Mouse (Mus musculus): ENCODE measurements around the gene Agap1. TPM values are rescaled to one million over a fixed set of nuclear protein-coding genes. Genes with fewer than 3 reads are reported as not detected.

Agap1 gene
- polyA plus RNA-seq, 1 experiment from 2014 or later: 89.6 TPM

- H3K9ac ChIP-seq (replicated peaks; ENCODE audit: low read length): peak overlapping the region; percentile 5
- ATAC-seq (ENCODE audit: low FRiP score, low TSS enrichment) (peak; percentile 78), DNase-seq (peak; percentile 64)
Measured at GRCm38 (mm10) chr1:89541151-89541550, 86.5 kb downstream of the Agap1 start.

GRCm38 (mm10) chr1:89542464-89542863, 87.9 kb downstream of the Agap1 start:
- Histone ChIP-seq H3K36me3 (ENCODE audit: control insufficient read depth, insufficient read depth, low read length) (no peaks in the 10 kb centered on the region), H3K4me1 (ENCODE audit: control insufficient read depth, insufficient read depth, low read length) (peaks cover 41% of the 10 kb centered on the region), H3K4me3 (replicated peaks; ENCODE audit: low read depth, low read length) (no peak overlapping the region), H3K27ac (replicated peaks; ENCODE audit: low read depth, low read length) (peak overlapping the region; percentile 70), H3K9me3 (ENCODE audit: control insufficient read depth, low read length) (no peaks in the 10 kb centered on the region), H3K9ac (replicated peaks; ENCODE audit: low read length) (no peak overlapping the region), H3K4me2 (ENCODE audit: low read length) (no peak overlapping the region), H3K27me3 (ENCODE audit: control insufficient read depth, insufficient read depth, low read length) (no peaks in the 10 kb centered on the region)
- WGBS: 28% methylated on average over 6 of the region's 6 CpGs
- ATAC-seq (ENCODE audit: low FRiP score, low TSS enrichment) (peak; percentile 47; the same call in 1 of the 2 replicates), DNase-seq (peak; percentile 53)

More at GRCm38 (mm10) chr1:89541151-89541550, 86.5 kb downstream of the Agap1 start:
- peaks cover 32% of the 10 kb centered on the region for H3K4me1 ChIP-seq (ENCODE audit: control insufficient read depth, insufficient read depth, low read length)
- no peaks in the 10 kb centered on the region for H3K9me3 ChIP-seq (ENCODE audit: control insufficient read depth, low read length)
- H3K27me3 ChIP-seq (ENCODE audit: control insufficient read depth, insufficient read depth, low read length): no peaks in the 10 kb centered on the region
- H3K4me3 ChIP-seq (replicated peaks; ENCODE audit: low read depth, low read length): no peak overlapping the region
- 37% methylated on average over 13 of the region's 13 CpGs for WGBS
- no peak overlapping the region for H3K4me2 ChIP-seq (ENCODE audit: low read length)
- peak overlapping the region; percentile 75 for H3K27ac ChIP-seq (replicated peaks; ENCODE audit: low read depth, low read length)
- no peaks in the 10 kb centered on the region for H3K36me3 ChIP-seq (ENCODE audit: control insufficient read depth, insufficient read depth, low read length)

GRCm38 (mm10) chr1:89543312-89543711, 88.7 kb downstream of the Agap1 start:
- Histone ChIP-seq H3K27ac (replicated peaks; ENCODE audit: low read depth, low read length) (peak overlapping the region; percentile 70), H3K4me2 (ENCODE audit: low read length) (no peak overlapping the region), H3K9ac (replicated peaks; ENCODE audit: low read length) (no peak overlapping the region), H3K27me3 (ENCODE audit: control insufficient read depth, insufficient read depth, low read length) (no peaks in the 10 kb centered on the region), H3K4me1 (ENCODE audit: control insufficient read depth, insufficient read depth, low read length) (peaks cover 49% of the 10 kb centered on the region), H3K9me3 (ENCODE audit: control insufficient read depth, low read length) (no peaks in the 10 kb centered on the region), H3K4me3 (replicated peaks; ENCODE audit: low read depth, low read length) (no peak overlapping the region), H3K36me3 (ENCODE audit: control insufficient read depth, insufficient read depth, low read length) (no peaks in the 10 kb centered on the region)
- DNase-seq: no peak
- 92% methylated on average over 6 of the region's 6 CpGs for WGBS
- no peak for ATAC-seq (ENCODE audit: low FRiP score, low TSS enrichment)

GRCm38 (mm10) chr1:89544094-89544493, 89.5 kb downstream of the Agap1 start:
- H3K27me3 ChIP-seq (ENCODE audit: control insufficient read depth, insufficient read depth, low read length): no peaks in the 10 kb centered on the region
- WGBS: 96% methylated on average over 4 of the region's 4 CpGs
- no peak overlapping the region for H3K27ac ChIP-seq (replicated peaks; ENCODE audit: low read depth, low read length)
- no peak overlapping the region for H3K4me3 ChIP-seq (replicated peaks; ENCODE audit: low read depth, low read length)
- no peak overlapping the region for H3K9ac ChIP-seq (replicated peaks; ENCODE audit: low read length)
- no peak overlapping the region for H3K4me2 ChIP-seq (ENCODE audit: low read length)
- H3K4me1 ChIP-seq (ENCODE audit: control insufficient read depth, insufficient read depth, low read length): peaks cover 56% of the 10 kb centered on the region
- DNase-seq: no peak
- no peaks in the 10 kb centered on the region for H3K36me3 ChIP-seq (ENCODE audit: control insufficient read depth, insufficient read depth, low read length)
- no peak for ATAC-seq (ENCODE audit: low FRiP score, low TSS enrichment)
- no peaks in the 10 kb centered on the region for H3K9me3 ChIP-seq (ENCODE audit: control insufficient read depth, low read length)

GRCm38 (mm10) chr1:89545099-89545498, 90.5 kb downstream of the Agap1 start:
- no peak overlapping the region for H3K4me2 ChIP-seq (ENCODE audit: low read length)
- 74% methylated on average over 4 of the region's 4 CpGs for WGBS
- H3K27ac ChIP-seq (replicated peaks; ENCODE audit: low read depth, low read length): no peak overlapping the region
- H3K9me3 ChIP-seq (ENCODE audit: control insufficient read depth, low read length): no peaks in the 10 kb centered on the region
- no peak overlapping the region for H3K4me3 ChIP-seq (replicated peaks; ENCODE audit: low read depth, low read length)
- H3K4me1 ChIP-seq (ENCODE audit: control insufficient read depth, insufficient read depth, low read length): peaks cover 66% of the 10 kb centered on the region
- no peak for DNase-seq
- no peak for ATAC-seq (ENCODE audit: low FRiP score, low TSS enrichment)
- H3K9ac ChIP-seq (replicated peaks; ENCODE audit: low read length): no peak overlapping the region
- H3K27me3 ChIP-seq (ENCODE audit: control insufficient read depth, insufficient read depth, low read length): no peaks in the 10 kb centered on the region
- no peaks in the 10 kb centered on the region for H3K36me3 ChIP-seq (ENCODE audit: control insufficient read depth, insufficient read depth, low read length)

GRCm38 (mm10) chr1:89547525-89548504, 93.2 kb downstream of the Agap1 start:
- Histone ChIP-seq H3K27me3 (ENCODE audit: control insufficient read depth, insufficient read depth, low read length) (no peaks in the 10 kb centered on the region), H3K4me1 (ENCODE audit: control insufficient read depth, insufficient read depth, low read length) (peaks cover 61% of the 10 kb centered on the region), H3K9ac (replicated peaks; ENCODE audit: low read length) (no peak overlapping the region; the same call in 1 of the 2 replicates), H3K9me3 (ENCODE audit: control insufficient read depth, low read length) (no peaks in the 10 kb centered on the region), H3K4me2 (ENCODE audit: low read length) (no peak overlapping the region), H3K4me3 (replicated peaks; ENCODE audit: low read depth, low read length) (no peak overlapping the region), H3K36me3 (ENCODE audit: control insufficient read depth, insufficient read depth, low read length) (no peaks in the 10 kb centered on the region), H3K27ac (replicated peaks; ENCODE audit: low read depth, low read length) (peak overlapping the region; percentile 58)
- WGBS: 40% methylated on average over 18 of the region's 18 CpGs
- DNase-seq: peak; percentile 51
- no peak for ATAC-seq (ENCODE audit: low FRiP score, low TSS enrichment)

- H3K27ac ChIP-seq (replicated peaks; ENCODE audit: low read depth, low read length): peak overlapping the region; percentile 93
- peaks cover 54% of the 10 kb centered on the region for H3K4me1 ChIP-seq (ENCODE audit: control insufficient read depth, insufficient read depth, low read length)
- 3% methylated on average over 25 of the region's 25 CpGs for WGBS
- peak overlapping the region; percentile 49 for H3K9ac ChIP-seq (replicated peaks; ENCODE audit: low read length)
- H3K9me3 ChIP-seq (ENCODE audit: control insufficient read depth, low read length): no peaks in the 10 kb centered on the region
- peak; percentile 90 for DNase-seq
- H3K4me3 ChIP-seq (replicated peaks; ENCODE audit: low read depth, low read length): peak overlapping the region; percentile 4; the same call in 1 of the 2 replicates
- no peaks in the 10 kb centered on the region for H3K36me3 ChIP-seq (ENCODE audit: control insufficient read depth, insufficient read depth, low read length)
- no peaks in the 10 kb centered on the region for H3K27me3 ChIP-seq (ENCODE audit: control insufficient read depth, insufficient read depth, low read length)
- peak overlapping the region; percentile 49 for H3K4me2 ChIP-seq (ENCODE audit: low read length)
- ATAC-seq (ENCODE audit: low FRiP score, low TSS enrichment): peak; percentile 93
Measured at GRCm38 (mm10) chr1:89550061-89550869, 95.7 kb downstream of the Agap1 start.

- no peak overlapping the region for H3K27ac ChIP-seq (replicated peaks; ENCODE audit: low read depth, low read length)
- 97% methylated on average over 1 of the region's 1 CpGs for WGBS
- no peak overlapping the region for H3K4me3 ChIP-seq (replicated peaks; ENCODE audit: low read depth, low read length)
- H3K36me3 ChIP-seq (ENCODE audit: control insufficient read depth, insufficient read depth, low read length): no peaks in the 10 kb centered on the region
- ATAC-seq (ENCODE audit: low FRiP score, low TSS enrichment) (no peak), DNase-seq (no peak)
- H3K27me3 ChIP-seq (ENCODE audit: control insufficient read depth, insufficient read depth, low read length): no peaks in the 10 kb centered on the region
- no peak overlapping the region for H3K4me2 ChIP-seq (ENCODE audit: low read length)
- no peaks in the 10 kb centered on the region for H3K9me3 ChIP-seq (ENCODE audit: control insufficient read depth, low read length)
- H3K4me1 ChIP-seq (ENCODE audit: control insufficient read depth, insufficient read depth, low read length): peaks cover 51% of the 10 kb centered on the region
- H3K9ac ChIP-seq (replicated peaks; ENCODE audit: low read length): no peak overlapping the region
Measured at GRCm38 (mm10) chr1:89552470-89552869, 97.9 kb downstream of the Agap1 start.

Measured in midbrain, embryonic 14.5 days (tissue).